Comparison of ENCODE assay signal across 24 mouse cellular contexts in the genomic region with DNA sequence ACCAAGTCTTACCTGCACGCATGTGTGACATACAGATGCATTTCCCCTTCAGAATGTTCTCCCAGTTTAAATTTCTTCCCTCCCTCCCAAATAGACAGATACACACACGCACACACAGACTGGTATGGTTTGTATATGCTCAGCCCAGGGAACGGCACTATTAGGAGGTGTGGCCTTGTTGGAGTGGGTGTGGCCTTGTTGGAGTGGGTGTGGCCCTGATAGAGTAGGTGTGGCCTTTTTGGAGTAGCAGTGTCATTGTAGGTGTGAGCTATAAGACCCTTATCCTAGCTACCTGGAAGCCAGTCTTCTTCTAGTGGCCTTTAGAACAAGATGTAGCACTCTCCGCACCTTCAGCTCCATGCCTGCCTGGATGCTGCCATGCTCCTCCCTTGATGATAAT. TPM values are rescaled to one million over a fixed set of nuclear protein-coding genes. Genes with fewer than 3 reads are reported as not detected.
DNase-seq lines count a peak whose midpoint lies in the region; ATAC-seq and TF ChIP-seq lines count a peak whose summit lies in the region.
"Had no signal": no experiment of that assay in that cellular context is flagged by ENCODE, and none has a peak within 500 bp of the region (broad histone marks: within the 10 kb centered on the region; RNA-seq: fewer than 3 reads in every experiment).

No protein-coding gene starts in this region.

- H3K36me3 ChIP-seq in E14TG2a.4 (ENCODE audit: insufficient read depth, low read length): no peaks in the 10 kb centered on the region
- no peaks in the 10 kb centered on the region for H3K36me3 ChIP-seq in intestine, embryonic 16.5 days (ENCODE audit: control insufficient read depth, insufficient read depth, low read length)
- peaks cover 2% of the 10 kb centered on the region; the same call in 1 of the 2 replicates for H3K36me3 ChIP-seq in small intestine, adult 2 months (ENCODE audit: control insufficient read depth, insufficient read depth, low read length)
- H3K36me3 ChIP-seq in midbrain, postnatal 0 days (ENCODE audit: insufficient read depth, low read length): 0 out of 2 replicates have a peak, but pooled peaks cover 1% of the 10 kb centered on the region
- H3K36me3 ChIP-seq: embryonic facial prominence, embryonic 13.5 days; forebrain, embryonic 12.5 days; midbrain, embryonic 10.5 days had no signal

- 82% methylated on average over 4 of the region's 4 CpGs for WGBS in intestine, embryonic 16.5 days
- WGBS in small intestine, adult 2 months: 73% methylated on average over 4 of the region's 4 CpGs
- WGBS in midbrain, postnatal 0 days: 89% methylated on average over 4 of the region's 4 CpGs

- TF ChIP-seq POLR2A in small intestine, adult 2 months (IDR thresholded peaks at IDR 0.05; ENCODE audit: low read depth, low read length): no peak

- no peak for ATAC-seq in intestine, embryonic 16.5 days
- no peak for ATAC-seq in midbrain, postnatal 0 days (ENCODE audit: low FRiP score)

- peak; percentile 43 to 47 for DNase-seq in B cell, adult 2 months
- DNase-seq in thymus, postnatal 0 days (ENCODE audit: low spot score): no peak
- DNase-seq in urinary bladder, postnatal 4 days (ENCODE audit: low spot score in 2 of 2): no peak
- DNase-seq in midbrain, postnatal 0 days (ENCODE audit: low spot score): no peak
- DNase-seq: adrenal gland, adult 2 months; cerebellum, adult 11-12 months; cerebellum, postnatal 36 days; embryo, embryonic 11 days; gastrocnemius, postnatal 36 days; heart, adult 2 months; heart, postnatal 36 days; kidney, postnatal 25 days; layer of hippocampus, postnatal 36 days; thymus, postnatal 14 days had no signal

- peak overlapping the region; percentile 47 for H3K27ac ChIP-seq in intestine, embryonic 16.5 days (ENCODE audit: low read length)
- H3K27ac ChIP-seq in small intestine, adult 2 months (ENCODE audit: insufficient read depth, low read depth, low read length): peak overlapping the region; percentile 44; the same call in 1 of the 2 replicates
- no peak overlapping the region for H3K27ac ChIP-seq in midbrain, postnatal 0 days (ENCODE audit: low read depth, low read length)
- H3K27ac ChIP-seq: embryonic facial prominence, embryonic 13.5 days; forebrain, embryonic 12.5 days; heart, adult 2 months; hindbrain, embryonic 14.5 days; layer of hippocampus, adult 2 months; liver, embryonic 14.5 days; midbrain, embryonic 10.5 days had no signal

- H3K9ac ChIP-seq in intestine, embryonic 16.5 days (ENCODE audit: low read depth, low read length): no peak overlapping the region
- H3K9ac ChIP-seq in midbrain, postnatal 0 days (replicated peaks; ENCODE audit: low read length, poor library complexity, severe bottlenecking): no peak overlapping the region
- H3K9ac ChIP-seq: embryonic facial prominence, embryonic 13.5 days; forebrain, embryonic 12.5 days; hindbrain, embryonic 14.5 days; liver, embryonic 14.5 days had no signal

- no peaks in the 10 kb centered on the region for H3K9me3 ChIP-seq in E14TG2a.4 (ENCODE audit: low read length)
- H3K9me3 ChIP-seq in intestine, embryonic 16.5 days (ENCODE audit: control insufficient read depth, low read length): no peaks in the 10 kb centered on the region
- H3K9me3 ChIP-seq in midbrain, postnatal 0 days (ENCODE audit: low read length): no peaks in the 10 kb centered on the region
- H3K9me3 ChIP-seq: embryonic facial prominence, embryonic 13.5 days; forebrain, embryonic 12.5 days; midbrain, embryonic 10.5 days had no signal

- H3K4me1 ChIP-seq in E14TG2a.4 (replicated peaks; ENCODE audit: low read depth, low read length): peaks cover 58% of the 10 kb centered on the region
- peaks cover 20% of the 10 kb centered on the region for H3K4me1 ChIP-seq in intestine, embryonic 16.5 days (ENCODE audit: control insufficient read depth, insufficient read depth, low read length)
- peaks cover 14% of the 10 kb centered on the region for H3K4me1 ChIP-seq in small intestine, adult 2 months (ENCODE audit: control insufficient read depth, insufficient read depth, insufficient read length, low read length)
- H3K4me1 ChIP-seq in midbrain, postnatal 0 days (ENCODE audit: insufficient read depth, low read length): peaks cover 9% of the 10 kb centered on the region; the same call in 1 of the 2 replicates

- H3K4me2 ChIP-seq in intestine, embryonic 16.5 days (ENCODE audit: low read depth, low read length): no peak overlapping the region
- H3K4me2 ChIP-seq in midbrain, postnatal 0 days (ENCODE audit: low read depth, low read length, poor library complexity, severe bottlenecking): no peak overlapping the region
- H3K4me2 ChIP-seq: embryonic facial prominence, embryonic 13.5 days; forebrain, embryonic 12.5 days; hindbrain, embryonic 14.5 days had no signal

- H3K27me3 ChIP-seq in E14TG2a.4 (ENCODE audit: insufficient read depth, low read length): peaks cover 23% of the 10 kb centered on the region
- H3K27me3 ChIP-seq in intestine, embryonic 16.5 days (replicated peaks; ENCODE audit: control insufficient read depth, insufficient read depth, low read length): no peaks in the 10 kb centered on the region
- no peaks in the 10 kb centered on the region for H3K27me3 ChIP-seq in small intestine, adult 2 months (ENCODE audit: control insufficient read depth, insufficient read depth, low read length)
- H3K27me3 ChIP-seq in midbrain, postnatal 0 days (ENCODE audit: insufficient read depth, low read length): 0 out of 2 replicates have a peak, but pooled peaks cover 3% of the 10 kb centered on the region

- H3K4me3 ChIP-seq in E14TG2a.4 (replicated peaks; ENCODE audit: low read length): 0 out of 2 replicates have a peak overlapping the region, but pooled peaks have one; percentile 21
- H3K4me3 ChIP-seq in intestine, embryonic 16.5 days (ENCODE audit: low read length): no peak overlapping the region
- H3K4me3 ChIP-seq in small intestine, adult 2 months (ENCODE audit: low read depth, low read length): no peak overlapping the region
- no peak overlapping the region for H3K4me3 ChIP-seq in midbrain, postnatal 0 days (ENCODE audit: low read depth, low read length)
- H3K4me3 ChIP-seq: embryonic facial prominence, embryonic 13.5 days; erythroblast, embryonic 14.5 days; forebrain, embryonic 12.5 days; heart, adult 2 months; layer of hippocampus, adult 2 months; midbrain, embryonic 10.5 days had no signal

- TF ChIP-seq CTCF in E14TG2a.4 (conservative IDR thresholded peaks at IDR 0.05; ENCODE audit: low read length): no peak
- no peak for TF ChIP-seq CTCF in small intestine, adult 2 months (IDR thresholded peaks at IDR 0.05; ENCODE audit: extremely low read depth, insufficient read length, insufficient replicate concordance, low read depth, low read length)
- no peak for TF ChIP-seq CTCF in midbrain, postnatal 0 days (IDR thresholded peaks at IDR 0.05)

RNA-seq across cellular contexts. Expression of gene Taok3, which starts 3.9 kb away (rescaled TPM):
- 51.5 and 53.7 TPM in 2 replicates for polyA plus RNA-seq in intestine, embryonic 16.5 days (2015; fragmentation: Nextera tagmentation; extraction: Ambion mirVana)
- 10.7 and 32.0 TPM in 2 replicates for polyA plus RNA-seq in small intestine, adult 2 months (2012; rRNA removed)
- 68.1 and 71.1 TPM in 2 replicates for polyA plus RNA-seq in thymus, postnatal 0 days (2015; fragmentation: Nextera tagmentation; extraction: Ambion mirVana)
- 30.1 and 35.5 TPM in 2 replicates for total RNA-seq in midbrain, postnatal 0 days (2014; rRNA removed)
- 61.9 and 65.1 TPM in 2 replicates for polyA plus RNA-seq in midbrain, postnatal 0 days (2015; fragmentation: Nextera tagmentation; extraction: Ambion mirVana)

RNA-seq across cellular contexts. Expression of gene Suds3, which starts 7.9 kb away (rescaled TPM):
- polyA plus RNA-seq in intestine, embryonic 16.5 days (2015; fragmentation: Nextera tagmentation; extraction: Ambion mirVana): 20.9 and 53.6 TPM in 2 replicates
- polyA plus RNA-seq in small intestine, adult 2 months (2012; rRNA removed): 51.1 and 114 TPM in 2 replicates
- polyA plus RNA-seq in thymus, postnatal 0 days (2015; fragmentation: Nextera tagmentation; extraction: Ambion mirVana): 66.0 and 69.1 TPM in 2 replicates
- 91.5 and 95.0 TPM in 2 replicates for total RNA-seq in midbrain, postnatal 0 days (2014; rRNA removed)
- polyA plus RNA-seq in midbrain, postnatal 0 days (2015; fragmentation: Nextera tagmentation; extraction: Ambion mirVana): 63.9 and 70.9 TPM in 2 replicates

Comparison
In these comparisons a context has a peak if more than half of its experiments do, and no peak if none do; other contexts are left out.
1. DNase-seq: peak in B cell, adult 2 months (2 of 2); none in thymus, postnatal 0 days (single experiment), urinary bladder, postnatal 4 days (0 of 2) and midbrain, postnatal 0 days (single experiment).